Mouse (Mus musculus): Measurements from ENCODE around the gene Speg.

The Speg gene

DNA sequence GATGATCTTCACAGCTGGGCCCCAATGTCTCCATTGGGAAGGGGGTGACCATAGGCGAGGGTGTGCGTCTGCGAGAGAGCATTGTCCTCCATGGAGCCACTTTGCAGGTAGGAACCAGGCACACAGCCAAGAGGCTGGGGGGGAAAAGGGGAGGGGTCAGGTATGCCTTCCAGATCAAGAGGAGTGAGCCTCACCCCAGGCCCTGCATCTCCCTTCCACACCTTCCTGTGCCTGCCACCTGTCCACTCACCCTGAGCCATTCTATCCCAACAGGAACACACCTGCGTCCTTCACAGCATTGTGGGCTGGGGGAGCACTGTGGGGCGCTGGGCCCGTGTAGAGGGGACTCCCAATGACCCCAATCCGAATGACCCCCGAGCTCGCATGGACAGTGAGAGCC lies 67.1 kb downstream of the Speg start:
- in situ Hi-C loops (cut with MboI, MseI): no loop called here

GRCm38 (mm10) chr1:75442811-75443210 lies 67.7 kb downstream of the Speg start:
- in situ Hi-C loops (cut with MboI, MseI): no loop called here

- in situ Hi-C loops (cut with MboI, MseI): no loop called here
Observed at GRCm38 (mm10) chr1:75443247-75444024, 68.3 kb downstream of the Speg start.

DNA sequence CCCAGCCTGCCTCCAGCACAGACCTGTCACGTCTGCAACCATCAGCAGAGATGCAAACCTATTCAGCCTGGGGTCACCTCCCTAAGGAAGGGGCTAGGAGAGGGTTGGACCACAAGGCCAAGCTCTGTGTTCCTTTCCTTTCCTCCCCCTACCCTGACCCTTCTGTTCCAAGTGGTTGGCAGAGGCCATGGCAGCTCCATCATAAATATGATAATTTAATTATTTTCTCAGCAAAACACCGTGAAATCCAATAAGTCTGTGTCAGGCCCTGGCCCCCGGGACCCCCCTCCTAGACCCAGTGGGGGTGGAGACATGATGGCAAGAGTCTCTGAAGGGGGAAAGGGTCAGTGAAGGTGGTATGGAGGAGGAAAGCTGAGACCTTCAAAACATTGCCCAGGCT lies 69.1 kb downstream of the Speg start:
- in situ Hi-C loops (cut with MboI, MseI): no loop called here

GRCm38 (mm10) chr1:75445141-75445701 lies 70.1 kb downstream of the Speg start:
- in situ Hi-C loops (cut with MboI, MseI): no loop called here

DNA sequence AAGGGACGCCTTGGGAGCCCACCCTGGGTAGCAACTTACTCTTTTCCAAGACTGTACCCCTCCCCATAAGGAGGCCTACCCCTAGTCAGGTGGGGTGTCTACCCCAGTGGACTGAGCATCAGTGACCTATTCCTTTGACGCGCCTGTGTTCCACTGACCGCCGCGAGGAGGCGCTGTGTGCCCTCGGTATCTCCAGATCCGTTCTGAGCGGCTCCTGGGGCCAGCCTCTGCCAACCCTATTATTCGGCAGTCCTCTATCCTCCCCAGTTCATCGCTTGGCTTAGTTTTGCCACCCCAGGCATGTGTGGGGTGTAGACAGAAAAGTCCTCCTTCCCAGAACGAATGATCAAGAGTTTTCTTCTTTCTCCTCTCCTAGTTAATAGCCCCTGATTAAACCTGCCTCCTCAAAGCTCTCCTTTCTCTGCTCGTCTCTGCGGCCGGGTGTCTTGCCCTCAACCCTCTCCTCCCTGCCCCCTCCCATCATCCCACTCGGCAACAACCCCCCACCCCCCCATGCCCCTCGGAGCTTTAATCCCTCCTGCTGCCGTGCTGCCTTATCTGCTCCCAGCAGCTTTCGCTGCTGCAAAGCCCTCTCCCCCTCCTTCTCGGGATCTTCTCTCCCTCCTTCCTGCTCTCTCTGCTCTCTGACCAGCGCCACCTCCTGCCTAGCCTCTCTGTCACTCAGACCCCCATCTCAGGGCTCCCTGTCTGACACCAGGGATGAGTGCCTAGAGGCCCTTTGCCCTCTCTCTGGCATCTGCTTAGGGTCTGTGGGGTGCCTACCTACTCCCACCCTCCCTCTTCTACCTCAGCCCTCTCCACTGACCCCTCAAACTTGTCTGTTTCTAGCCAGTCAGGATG lies 70.9 kb downstream of the Speg start:
- in situ Hi-C loops (cut with MboI, MseI): no loop called here

- in situ Hi-C loops (cut with MboI, MseI): no loop called here
Observed at GRCm38 (mm10) chr1:75446656-75447055, 71.6 kb downstream of the Speg start.

- in situ Hi-C loops (cut with MboI, MseI): no loop called here
Observed at GRCm38 (mm10) chr1:75447265-75448051, 72.4 kb downstream of the Speg start.

DNA sequence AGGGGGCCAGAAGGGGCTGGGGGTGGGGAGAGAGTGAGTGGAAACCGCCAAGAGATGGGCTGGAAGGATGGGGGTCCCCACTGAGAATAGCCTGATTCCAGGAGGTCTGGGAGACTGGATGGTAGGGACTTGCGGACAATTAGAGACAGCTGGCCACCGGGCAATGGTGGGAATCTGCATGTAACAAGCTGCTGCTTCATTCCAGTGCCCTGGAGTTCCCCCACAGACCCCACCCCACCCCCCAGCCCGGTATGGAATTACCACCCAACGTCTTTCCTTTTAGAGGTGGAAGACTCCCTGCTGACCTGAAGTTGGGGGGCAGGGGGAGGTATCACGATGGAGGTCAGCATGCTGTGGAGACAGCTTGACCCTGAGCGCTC lies 72.9 kb downstream of the Speg start:
- in situ Hi-C loops (cut with MboI, MseI): no loop called here

DNA sequence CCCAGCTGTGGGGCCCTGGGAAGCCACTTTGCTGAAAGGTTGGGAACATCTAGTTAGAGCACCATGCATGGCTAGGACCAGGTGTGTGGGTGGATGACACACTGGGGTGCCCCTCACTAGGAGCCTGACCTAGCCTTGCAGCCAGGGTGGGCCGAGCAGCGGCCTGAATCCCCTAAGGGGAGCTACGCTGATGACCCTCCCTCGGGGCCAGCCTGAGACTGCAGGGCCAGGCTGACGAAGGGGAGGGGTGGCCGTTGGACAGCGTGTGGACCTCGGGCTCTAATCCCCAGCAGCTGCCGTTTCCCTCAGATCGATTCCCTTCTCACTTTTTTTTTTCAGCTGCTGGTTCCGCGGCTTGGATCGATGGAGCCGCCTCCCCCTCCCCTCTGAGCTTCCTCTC lies 73.8 kb downstream of the Speg start:
- in situ Hi-C loops (cut with MboI, MseI): no loop called here

- in situ Hi-C loops (cut with MboI, MseI): no loop called here
Observed at GRCm38 (mm10) chr1:75449377-75450135, 74.5 kb downstream of the Speg start.

- in situ Hi-C loops (cut with MboI, MseI): no loop called here
Observed at GRCm38 (mm10) chr1:75450314-75451005, 75.4 kb downstream of the Speg start, which contains the start of gene Asic4. TSS of gene Asic4 (plus strand) at chr1:75450436.

GRCm38 (mm10) chr1:75451900-75452299 lies 76.8 kb downstream of the Speg start:
- in situ Hi-C loops (cut with MboI, MseI): no loop called here

- in situ Hi-C loops (cut with MboI, MseI): no loop called here
Observed at GRCm38 (mm10) chr1:75455433-75455832, 80.3 kb downstream of the Speg start.

DNA sequence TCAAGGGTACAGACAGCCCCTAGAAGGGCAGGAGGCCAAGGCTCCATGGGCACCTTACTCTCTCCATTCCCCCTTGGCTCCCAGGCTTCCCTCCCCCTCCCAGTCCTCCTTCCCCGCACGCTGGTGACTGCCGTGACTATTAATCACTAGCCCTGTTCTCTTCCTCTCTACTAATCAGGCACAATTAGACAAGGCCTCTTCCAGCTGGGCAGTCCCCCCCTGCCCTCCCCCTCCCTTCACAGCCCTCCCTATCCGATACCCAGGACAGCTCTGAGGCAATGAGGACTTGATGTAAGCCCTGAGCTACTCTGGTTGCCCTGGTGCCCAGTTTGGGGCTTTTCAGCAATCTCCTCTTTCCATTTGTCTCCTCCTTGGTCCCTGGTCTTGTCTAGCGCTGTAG lies 80.9 kb downstream of the Speg start:
- in situ Hi-C loops (cut with MboI, MseI): no loop called here

DNA sequence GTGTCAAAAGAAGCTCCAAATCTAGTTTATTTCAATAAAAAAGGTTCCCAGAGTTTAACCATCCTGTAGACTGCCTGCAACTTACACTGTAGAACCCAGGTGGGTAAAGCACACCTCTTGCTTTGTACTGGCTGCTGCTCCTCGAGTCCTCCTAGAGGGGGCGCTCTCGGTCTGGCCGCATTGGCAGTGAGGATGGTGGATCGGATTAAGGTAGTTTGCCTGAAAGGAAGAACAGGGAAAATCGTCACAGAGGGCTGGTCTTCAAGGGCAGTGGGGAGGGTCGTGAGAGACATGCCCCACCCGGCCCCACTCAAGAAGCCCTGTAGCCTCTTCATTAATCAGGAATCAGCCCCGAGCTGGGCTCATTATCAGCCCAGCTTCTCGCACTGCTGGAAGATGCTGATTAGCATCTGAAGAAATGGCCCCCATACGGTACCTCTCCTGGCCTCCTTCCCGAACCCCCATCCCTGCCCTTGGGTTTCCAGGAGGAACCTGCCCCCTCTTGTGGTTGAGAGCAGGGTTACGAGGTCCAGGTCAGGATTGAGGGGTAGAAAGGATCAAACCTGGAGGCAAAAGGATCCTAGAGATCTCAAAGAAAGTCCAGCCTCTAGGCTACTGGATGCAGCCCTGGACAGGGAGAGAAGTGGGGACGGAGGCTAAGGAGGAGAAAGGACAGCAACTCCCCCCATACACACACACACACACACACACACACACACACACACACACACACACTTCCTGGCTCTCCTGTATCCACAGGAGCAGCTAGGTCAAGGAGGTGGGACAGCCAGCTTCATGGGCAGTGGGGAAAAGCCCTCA lies 81.9 kb downstream of the Speg start:
- in situ Hi-C loops (cut with MboI, MseI): no loop called here

- in situ Hi-C loops (cut with MboI, MseI): no loop called here
Observed at GRCm38 (mm10) chr1:75457710-75458024, 82.6 kb downstream of the Speg start.

GRCm38 (mm10) chr1:75458025-75458788 lies 83.1 kb downstream of the Speg start:
- in situ Hi-C loops (cut with MboI, MseI): no loop called here

Data from regulatory T cell (primary cell).